Mouse (Mus musculus) frontal cortex, postnatal 36 days (tissue): ENCODE results near the gene Pde1b.
A peak's percentile ranks its signal among the peaks of the same experiment; 100 is the strongest.

ENCODE experiments used
- DNase-seq, 2 experiments: peaks; one replicate each; pipeline ENCODE4 v3.0.0; 2022; ENCODE audit warnings: low spot score in 2 of 2

Pde1b gene

DNA sequence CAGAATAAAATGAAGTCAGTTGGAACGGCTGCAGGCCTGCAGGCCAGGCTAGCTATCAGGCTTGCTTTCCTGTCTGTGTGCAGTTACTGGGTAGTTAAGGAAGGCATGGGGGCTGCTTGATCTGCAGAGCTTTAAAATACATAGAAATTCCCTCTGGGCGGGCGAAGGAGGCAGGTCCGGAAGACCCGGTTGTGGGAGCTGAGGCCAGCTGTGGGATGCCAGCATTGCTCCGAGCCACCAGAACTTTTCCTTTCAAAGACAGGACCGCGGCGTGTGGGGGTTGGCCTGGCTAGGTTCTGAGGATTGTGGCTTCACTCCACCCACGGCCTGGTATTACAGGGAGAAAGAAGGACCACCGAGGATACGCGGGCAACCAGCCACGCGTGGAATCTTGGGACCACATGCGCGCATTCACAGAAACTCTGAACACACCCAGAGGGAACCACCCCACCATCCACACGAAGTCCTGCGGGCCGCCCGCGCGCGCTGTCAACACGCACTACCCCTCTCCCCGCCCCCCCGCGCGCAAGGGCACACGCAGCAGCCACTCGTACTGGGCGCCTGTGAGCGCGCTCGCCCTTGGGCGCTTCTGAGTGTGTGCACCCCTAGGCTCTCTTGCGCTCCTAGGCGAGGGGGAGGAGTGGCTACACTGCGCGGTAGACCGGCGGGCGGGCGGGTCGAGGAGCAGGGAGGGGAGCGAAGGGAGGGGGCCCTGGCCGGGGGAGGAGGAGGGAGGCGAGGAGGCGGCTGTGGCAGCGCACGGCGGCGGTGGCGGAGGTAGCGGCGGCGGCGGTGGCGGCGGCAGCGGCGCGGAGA, at the start of gene Pde1b:
TSS of gene Pde1b (plus strand) at position 600 of the 816 bp plus-strand sequence.
- peak in 1 of 2 experiments; percentile 53 for DNase-seq

DNA sequence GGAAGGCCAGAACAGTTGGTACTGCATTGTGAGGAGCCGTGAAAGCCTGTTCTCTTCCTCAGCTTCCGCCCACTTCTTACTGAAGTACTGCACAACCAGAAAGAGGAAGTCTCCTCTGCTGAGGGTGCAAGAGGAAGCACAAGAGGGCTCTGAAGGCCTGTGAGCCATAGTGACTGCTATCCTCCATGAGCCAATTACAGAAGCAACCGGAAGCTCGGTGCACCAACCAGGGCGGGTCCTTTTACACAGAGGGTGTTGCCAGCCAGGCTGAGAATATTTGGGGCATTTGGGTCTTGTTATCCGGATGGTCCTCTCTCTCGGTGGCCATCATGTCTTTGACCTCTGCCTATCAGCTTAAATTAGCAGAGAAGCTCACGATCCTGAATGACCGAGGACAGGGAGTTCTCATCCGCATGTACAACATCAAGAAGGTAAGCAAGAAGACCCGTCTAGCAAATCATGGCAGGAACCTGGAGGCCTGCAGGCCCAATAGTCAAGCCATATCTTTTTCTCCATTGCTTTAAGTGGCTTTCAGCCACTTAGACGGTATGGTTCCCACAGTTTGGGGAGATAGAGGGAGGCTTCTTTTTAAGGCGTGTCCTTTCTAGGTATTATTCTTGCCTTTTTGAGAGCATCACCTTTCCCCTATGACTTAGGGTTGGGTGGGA, 49.1 kb upstream of the Pde1b start, which contains the start of gene Nckap1l:
TSS of gene Nckap1l (plus strand) at position 244 of the 668 bp plus-strand sequence.
- no peak for DNase-seq

DNA sequence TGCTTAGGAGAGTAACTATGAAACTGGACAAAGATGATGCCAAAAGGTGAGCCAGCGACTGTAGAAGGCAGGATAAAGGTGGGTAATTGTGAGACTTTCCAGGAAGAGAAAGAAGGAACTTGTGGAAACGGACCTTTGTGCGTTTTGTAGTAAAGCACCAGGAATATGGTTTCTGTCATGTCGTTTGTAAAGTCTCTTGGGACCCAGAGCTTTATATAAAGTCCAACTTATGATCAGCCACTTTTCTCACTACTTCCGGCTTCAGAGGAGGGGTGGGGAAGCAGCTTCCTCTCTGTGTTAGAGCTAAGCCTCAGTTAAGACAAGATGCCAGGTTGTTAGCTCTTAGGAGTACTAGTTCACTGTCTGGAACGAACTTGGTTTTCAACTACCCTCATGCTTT, 48.4 kb upstream of the Pde1b start:
- no peak for DNase-seq

DNA sequence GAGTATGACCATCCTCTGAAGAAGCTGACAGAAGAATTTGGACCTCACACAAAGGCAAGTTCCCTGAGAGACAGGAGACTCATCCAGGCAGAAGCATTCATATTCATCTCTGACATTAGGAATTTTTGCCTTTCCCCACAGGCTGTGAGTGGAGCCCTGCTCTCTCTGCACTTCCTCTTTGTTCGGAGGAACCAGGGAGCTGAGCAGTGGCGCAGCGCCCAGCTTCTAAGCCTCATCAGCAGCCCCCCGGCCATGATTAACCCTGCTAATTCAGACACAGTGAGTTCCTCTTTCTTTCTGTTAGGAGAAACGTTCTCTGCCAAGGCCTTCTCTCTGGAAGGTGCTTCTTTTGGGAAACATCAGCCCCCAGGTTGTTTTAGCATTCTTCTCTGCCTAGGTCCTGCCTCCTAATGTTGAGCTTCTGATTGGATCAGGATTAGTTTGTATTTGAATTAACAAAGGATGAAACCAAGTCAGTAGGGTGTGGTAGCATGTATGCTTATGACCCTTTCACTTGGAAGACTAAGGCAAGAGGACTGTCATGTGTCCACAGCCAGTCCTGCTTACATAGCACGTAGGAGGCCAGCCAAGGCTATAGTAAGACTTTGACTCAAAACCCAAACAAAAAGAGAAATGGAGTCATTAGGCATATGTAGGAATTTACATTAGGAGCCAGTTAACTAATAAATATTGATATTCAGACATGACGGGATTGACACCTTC, 40.1 kb upstream of the Pde1b start:
- DNase-seq = no peak

DNA sequence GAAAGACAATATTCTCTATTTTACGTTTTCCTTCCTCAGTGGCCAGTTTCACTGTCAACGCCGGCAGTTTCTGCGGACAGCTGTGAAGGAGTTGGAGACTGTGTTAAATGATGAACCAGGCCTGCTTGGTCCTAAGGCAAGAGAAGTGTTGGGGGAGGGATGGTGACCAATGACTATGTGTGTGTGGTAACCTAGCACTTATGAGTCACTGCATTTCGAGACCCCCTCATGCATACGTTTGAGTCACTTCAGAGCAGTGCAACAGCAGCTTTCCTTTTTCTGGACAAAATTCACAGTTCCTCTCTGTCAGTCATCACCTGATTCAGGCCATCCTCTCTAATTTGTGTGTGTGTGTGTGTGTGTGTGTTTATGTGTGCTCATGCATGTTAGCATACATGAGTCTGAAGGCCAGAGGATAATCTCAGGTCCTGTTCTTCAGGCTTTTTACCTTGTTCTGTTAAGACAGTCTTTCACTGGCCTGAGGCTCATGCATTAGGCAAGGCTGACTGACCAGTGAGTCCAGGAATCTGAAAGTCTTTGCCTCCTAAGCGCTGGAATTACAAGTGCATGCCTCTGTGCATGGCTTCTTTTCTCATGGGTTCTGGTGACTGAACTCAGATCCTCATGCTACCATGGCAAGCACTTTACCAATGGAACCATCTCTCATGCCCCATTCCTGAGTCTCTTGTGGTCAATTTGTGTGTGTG, 31.2 kb upstream of the Pde1b start:
- no peak for DNase-seq

DNA sequence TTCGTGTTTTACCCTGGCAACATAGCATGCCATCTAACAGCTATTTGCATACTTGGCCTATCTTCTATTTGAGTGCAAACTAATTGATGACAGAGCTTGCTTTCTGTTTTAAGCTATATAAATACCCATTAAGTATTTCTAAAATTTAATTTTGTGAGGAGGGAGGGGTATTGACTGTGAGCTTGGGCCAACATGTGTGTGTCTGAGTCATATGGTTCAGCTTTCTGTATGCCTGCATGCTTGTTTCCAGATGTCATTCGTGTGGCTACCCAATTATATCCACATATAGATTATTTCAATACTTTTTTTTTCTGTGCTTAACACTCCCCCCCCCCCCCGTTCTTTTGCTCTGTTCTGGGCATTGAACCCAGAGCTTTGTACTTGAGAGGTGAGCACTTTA, 30.6 kb upstream of the Pde1b start:
- DNase-seq = no peak

DNA sequence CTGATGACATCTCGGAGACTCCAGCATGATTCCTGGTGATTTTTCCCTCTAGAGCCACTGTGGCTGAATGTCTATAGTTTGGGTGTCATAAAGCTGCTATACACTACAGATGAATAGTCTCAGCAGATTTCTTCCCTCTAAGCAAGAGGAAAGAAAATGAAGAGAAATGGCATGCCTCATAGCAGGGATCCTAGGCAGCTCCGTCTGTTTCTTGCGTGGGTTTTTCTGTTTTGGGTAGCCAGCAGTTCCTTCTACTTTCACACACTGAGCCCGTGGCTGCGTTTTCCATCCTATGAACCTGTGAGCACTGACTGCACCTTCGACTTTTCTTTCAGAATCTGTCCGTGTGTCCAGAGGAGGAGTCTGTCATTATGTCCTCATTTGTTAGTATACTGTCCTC, 29.7 kb upstream of the Pde1b start:
- DNase-seq = peak; percentile 34 to 39

DNA sequence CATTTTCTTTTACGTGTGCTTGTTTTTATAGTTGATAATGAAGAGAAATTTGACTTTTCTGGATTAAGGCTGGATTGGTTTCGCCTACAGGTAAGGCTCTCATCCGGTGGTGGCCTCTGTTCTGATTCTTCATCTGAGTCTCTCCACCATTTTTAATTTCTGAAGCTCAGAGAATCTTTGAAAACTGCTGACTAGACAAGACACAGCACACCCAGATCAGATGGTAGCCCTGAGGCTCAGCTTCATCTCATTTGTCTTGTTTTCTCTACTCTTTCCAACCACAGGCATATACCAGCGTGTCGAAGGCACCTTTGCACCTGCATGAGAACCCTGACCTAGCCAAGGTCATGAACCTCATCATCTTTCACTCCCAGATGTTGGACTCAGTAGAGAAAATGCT, 29.1 kb upstream of the Pde1b start:
- DNase-seq = no peak

DNA sequence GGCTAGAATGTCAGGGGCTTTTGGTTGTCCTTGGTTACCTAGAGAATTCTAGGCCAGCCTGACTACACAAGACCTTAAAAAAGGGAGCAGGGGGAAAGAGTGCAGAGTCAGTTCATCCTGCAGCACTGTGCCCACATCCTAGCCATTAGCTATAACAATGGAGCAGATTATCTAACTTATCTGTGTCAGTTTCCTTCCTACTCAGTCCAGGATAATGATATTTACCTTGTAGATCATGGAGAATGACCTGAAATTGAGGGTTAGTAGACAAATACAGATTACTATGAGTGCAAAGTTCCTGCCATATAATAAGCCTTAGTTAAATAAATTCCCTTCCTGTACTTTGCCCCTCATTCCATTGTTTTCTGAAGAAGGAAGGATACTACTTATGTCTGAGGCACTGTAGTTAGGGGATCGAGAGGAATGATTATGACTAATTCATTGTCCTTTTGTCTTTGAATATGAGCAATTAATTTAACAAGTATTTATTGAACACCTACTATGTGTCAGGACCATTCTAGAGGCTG, 23.7 kb upstream of the Pde1b start:
- DNase-seq = no peak

DNA sequence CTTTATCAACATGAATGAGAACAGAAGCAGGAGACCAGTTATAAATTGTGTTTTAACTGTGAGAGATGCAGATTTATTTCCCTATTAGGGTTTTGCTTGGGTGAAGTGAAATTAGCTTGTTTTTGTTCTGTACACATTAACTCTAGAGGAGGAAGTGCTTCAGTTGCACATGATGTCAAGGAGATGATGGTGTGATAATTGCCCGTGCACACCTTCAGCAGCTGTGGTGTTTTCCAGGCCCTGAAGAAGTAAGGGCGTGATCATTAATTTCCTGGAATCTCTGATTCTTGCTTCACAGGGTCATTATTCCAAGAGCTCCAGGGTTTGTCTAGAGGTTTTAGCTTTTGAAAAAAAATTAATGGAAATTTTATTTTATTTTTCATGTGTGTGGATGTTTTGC, 22.7 kb upstream of the Pde1b start:
- no peak for DNase-seq

DNA sequence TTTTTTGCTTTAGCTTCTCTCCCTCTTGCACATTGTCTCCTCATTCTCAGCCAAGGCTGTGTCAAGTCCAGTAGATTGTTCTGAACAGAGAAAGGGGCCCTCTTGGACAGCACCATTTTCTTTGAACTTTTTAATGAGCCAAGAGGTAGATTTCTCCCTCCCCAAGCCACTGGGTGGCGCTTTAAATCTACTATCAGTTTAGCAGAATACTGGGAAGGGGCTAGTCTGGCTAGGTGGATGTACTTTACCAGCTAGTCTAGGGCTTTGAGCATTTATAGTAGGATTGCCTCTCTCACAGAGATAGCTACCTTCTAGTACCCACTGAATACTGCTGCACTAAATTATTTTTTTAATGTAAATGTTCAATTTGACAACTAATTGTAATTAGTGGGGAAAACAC, 20.3 kb upstream of the Pde1b start:
- DNase-seq = no peak

DNA sequence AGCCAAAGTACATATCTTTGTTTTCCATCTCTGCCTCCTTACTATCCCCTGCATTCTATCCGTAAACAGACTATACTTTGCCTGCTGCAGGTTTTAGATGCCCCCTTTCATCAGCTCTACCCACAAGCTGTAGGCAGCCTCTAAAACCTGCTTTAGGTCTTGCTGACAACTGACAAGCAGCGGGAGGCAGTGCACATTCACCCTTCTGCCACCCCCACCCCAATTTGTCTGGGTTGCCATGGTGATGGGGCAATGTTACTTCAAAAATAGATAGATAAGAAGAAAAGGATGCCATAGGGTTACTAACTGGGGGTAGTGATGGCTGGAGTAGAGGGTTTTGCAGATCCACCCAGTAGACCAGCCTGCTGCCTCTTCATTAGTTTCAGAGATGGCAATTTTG, 18.3 kb upstream of the Pde1b start:
- DNase-seq = no peak

DNA sequence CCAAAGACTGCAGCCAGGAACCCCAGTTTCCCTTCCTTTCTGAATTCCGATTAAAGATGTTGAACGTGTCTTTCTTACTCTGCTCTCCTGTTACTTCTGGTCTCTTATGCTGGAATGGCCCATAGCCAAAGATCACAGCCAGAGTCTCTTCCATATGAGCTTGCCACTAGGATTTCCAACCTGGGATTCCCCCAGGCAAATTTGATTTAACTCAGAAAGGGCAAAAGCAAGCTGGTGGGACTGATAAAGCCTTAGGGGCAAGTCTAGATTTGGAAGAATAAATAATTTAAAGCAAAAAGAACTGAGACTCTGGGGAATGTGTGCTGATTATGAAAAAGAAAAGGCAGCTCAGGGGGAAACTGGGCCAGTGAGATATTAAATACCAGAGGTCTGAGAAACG, 17.7 kb upstream of the Pde1b start:
- DNase-seq = no peak

DNA sequence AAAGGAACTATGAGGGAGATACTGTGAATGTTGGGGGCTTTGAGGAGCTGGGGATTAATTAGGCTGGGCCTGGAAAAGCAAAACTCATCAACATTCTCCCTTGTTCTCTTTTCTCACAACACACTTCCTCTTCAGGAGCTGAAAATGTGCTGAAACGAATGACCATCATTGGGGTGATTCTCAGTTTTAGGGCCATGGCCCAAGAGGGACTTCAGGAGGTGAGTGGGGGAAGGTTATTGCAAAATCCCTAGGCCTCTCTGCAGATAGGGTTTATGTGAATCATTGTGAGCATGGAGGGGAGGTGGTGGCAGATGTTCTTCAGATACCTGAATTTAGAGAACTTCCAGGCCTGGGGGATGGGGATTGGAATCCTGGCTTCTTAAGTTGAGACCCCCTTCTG, 16.2 kb upstream of the Pde1b start:
- no peak for DNase-seq

DNA sequence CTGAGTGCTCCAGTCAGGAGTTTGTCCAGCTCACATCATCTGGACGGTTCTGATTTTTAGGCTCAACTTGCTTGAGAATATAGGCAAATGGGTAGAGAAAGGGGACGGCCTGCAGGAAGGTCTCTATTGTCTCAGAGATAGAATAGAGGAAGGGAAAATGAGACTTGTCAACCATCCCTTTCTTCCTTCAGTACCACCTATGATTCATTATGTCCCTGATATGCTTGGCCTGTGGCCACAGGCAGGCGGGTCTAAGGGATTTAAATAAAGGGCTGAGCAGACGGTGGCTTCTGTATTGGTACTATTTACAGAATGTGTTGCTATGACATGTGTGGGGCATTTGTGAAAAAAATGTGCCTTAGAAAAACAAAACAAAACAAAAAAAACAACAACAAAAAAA, 14.5 kb upstream of the Pde1b start:
- DNase-seq = no peak

DNA sequence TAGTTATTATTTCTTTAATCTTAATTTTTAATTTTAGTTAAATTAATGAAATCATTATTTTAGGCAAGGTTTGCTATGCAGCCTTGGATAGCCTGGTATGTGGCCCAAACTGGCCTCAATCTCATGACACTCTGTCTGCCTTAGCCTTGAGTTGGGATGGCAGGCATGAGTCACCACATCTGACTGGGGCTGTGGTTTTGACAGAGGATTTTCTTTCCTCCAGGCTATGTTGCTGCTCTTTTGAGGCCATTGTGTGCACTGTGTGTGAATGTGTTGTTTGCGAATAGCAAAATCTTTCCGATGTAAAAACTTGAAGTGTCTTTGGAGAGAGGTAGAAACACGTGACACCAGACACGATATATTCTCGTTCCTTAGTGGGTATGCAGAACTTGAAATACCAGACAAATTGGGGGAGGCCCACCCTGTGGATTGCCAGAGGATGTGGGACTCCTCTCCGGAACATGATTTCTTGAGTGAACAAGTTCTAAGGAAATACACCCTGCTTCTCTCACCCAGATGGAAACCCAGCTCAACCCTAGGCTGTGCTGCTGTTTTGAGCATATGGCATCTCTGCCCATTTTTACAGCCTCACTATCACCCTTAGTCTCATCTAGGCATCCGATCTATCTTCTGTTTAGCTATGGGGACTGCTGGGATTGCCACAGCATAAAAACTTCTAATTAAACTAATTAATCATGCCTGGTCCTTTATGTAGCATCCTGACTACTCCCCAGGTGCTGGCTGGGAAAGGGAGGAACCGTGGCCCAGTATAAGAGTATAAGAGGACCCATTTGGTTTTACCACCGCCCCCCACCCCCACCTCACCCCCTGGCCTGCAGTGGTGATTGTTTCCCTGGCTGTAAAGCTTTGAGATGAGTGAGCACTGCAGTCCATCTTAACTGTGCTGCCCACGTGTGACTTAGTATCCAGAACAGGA, 6.4 kb upstream of the Pde1b start:
- DNase-seq = no peak

DNA sequence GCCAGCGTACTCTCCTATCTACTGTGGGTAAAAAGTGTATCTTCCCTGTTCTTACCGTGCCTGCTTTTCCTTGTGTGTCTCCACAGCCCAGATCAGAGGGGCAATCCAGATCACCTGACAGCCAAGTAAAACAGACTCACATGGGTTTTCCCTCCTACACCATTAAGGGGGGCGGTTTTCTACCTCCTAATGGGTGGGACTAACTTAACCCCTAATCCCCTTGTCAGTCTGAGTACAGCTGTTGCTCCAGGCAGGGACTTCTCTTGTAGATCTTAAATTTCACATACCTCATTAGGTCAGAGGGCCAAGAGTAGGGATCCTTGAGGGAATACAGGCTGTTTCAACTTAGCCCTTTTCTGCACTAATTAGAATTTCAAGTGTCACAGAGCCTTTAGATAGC, 4.7 kb upstream of the Pde1b start:
- DNase-seq = no peak

DNA sequence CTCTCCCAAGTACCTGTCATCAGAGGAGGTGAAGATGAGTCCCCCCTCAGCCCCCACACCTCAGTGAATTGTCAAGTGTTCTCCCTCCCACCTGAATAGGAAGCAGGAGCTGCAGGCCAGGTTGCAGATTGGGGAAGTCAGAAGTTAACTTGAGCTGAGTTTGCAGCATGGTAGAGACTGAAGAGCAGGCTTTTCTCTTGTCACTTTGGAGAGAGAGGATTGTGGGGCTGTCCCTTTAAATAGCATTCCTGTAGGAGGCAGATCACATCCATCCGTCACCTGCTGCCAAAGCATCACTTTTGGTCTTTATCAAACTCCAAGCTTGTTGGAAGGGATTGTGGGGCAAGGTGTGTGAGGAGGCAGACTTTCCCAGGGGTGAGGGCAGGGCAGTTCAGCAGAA, 2.1 kb upstream of the Pde1b start:
- DNase-seq = no peak

DNA sequence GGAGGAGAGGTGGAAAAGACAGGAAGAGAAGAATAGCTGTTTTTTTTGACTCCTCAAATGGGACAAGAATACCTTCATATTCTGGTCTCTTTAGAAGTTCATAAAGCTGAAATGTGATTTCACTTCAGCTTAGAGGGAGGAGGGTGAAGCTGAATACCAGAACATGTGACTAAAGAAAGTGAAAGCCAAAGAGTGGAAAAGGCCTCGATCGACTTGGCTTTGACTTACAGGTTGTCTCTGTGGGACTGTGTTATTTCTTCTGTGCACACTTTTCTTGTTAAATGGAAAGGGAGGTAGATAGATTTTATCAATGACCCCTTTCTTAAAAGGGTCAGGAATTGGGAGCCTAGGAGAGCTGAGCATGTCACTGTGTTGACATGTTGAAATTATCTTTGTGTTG, 1.6 kb upstream of the Pde1b start:
- no peak for DNase-seq

DNA sequence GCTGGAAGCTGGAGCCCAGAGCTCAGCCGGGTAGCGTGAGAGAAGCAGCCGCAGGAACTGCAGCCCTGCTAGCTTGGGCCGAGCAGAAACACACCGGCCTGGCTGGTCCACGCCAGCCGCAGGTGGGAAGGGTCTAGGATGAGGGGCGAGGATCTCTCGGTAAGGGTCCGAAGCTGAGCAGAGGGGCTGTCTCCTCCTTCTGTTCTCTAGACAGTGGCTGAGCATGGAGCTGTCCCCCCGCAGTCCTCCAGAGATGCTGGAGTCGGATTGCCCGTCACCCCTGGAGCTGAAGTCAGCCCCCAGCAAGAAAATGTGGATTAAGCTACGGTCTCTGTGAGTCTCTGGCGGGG, 392 bp downstream of the Pde1b start:
- DNase-seq = peak in 1 of 2 experiments; percentile 45

DNA sequence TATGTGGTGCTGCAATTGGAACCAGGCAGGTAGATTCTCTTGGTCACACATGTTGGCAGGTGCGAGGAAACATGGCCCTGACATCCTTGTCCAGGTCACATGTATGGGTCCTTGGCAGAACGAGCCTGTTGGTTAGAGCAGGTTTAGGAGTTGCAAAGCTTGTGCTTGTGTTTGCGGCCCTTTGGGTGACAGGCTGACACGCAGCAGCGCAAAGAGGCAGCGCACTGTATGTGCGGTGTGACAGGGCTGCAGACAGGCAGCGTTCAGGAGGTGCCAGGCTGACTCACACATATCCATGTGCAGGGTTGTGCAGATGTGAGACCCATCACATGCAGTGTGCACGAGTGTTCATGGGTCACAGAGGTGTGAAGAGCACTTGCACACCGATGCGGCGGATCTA, 826 bp downstream of the Pde1b start:
- peak in 1 of 2 experiments; percentile 49 for DNase-seq
